Mouse (Mus musculus): ENCODE results near the gene Cks1brt. TPM values are rescaled to one million over a fixed set of nuclear protein-coding genes. Genes with fewer than 3 reads are reported as not detected.
"Not testable (repeated sequence)": the region's sequence is repeated elsewhere in the genome, so short reads cannot be mapped to it uniquely, and the experiment has no call there.

Gene Cks1brt
- total and polyA plus RNA-seq, 3 experiments, result not detected

- TF ChIP-seq TCF12 (IDR thresholded peaks at IDR 0.05; ENCODE audit: low read depth, low read length), result peak; percentile 51; the same call in 1 of the 2 replicates
- no peak for TF ChIP-seq ZC3H11A (IDR thresholded peaks at IDR 0.05; ENCODE audit: low read depth, low read length)
- TF ChIP-seq RCOR1 (conservative IDR thresholded peaks at IDR 0.05; ENCODE audit: low read depth, low read length), result no peak
- no peak for TF ChIP-seq ETS1 (conservative IDR thresholded peaks at IDR 0.05; ENCODE audit: low read depth, low read length)
- TF ChIP-seq MAZ (IDR thresholded peaks at IDR 0.05; ENCODE audit: low read depth, low read length), result no peak
These were observed 32.4 kb upstream of the Cks1brt start (continued) for GRCm38 (mm10) chr8:85119052-85119981.

DNA sequence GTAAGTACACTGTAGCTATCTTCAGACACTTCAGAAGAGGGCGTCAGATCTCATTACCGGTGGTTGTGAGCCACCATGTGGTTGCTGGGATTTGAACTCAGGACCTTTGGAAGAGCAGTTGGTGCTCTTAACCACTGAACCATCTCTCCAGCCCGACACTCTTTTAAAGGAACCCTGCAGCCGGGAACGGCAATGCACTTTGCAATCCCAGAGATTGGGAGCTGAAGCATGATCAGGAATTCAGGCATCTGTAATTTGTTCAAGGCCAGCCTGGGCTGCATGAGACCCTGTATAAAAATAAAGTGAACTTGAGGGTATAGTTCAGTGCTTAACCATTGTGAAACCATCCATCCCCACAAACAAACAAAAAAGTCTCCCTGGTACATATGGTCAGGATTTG is 31.5 kb upstream of the Cks1brt start:
- H3K4me3 ChIP-seq (replicated peaks in 1 of 3; ENCODE audit: low read depth in 2 of 3, low read length in 2 of 3, poor library complexity in 1 of 3); in situ Hi-C loops (cut with MboI; ENCODE audit: low pct_ligation_motif_present, low pct_unique_long_range_greater_than_20kb, low sequenced_read_pairs); H3K9me3 ChIP-seq (replicated peaks; ENCODE audit: low read length); H3K36me3 ChIP-seq (replicated peaks in 1 of 2; ENCODE audit: control insufficient read depth in 1 of 2, insufficient read depth in 1 of 2, low read length in 1 of 2); H3K79me2 ChIP-seq (replicated peaks; ENCODE audit: control insufficient read depth, extremely low read depth, insufficient read depth, poor library complexity, severe bottlenecking); H3K9ac ChIP-seq (ENCODE audit: insufficient read depth, low read depth); H3K27ac ChIP-seq (ENCODE audit: insufficient read depth, low read depth); H3K4me2 ChIP-seq (ENCODE audit: insufficient read depth, low read depth, poor library complexity, severe bottlenecking); H3K27me3 ChIP-seq (replicated peaks); DNase-seq (ENCODE audit: extremely low read depth); dilution Hi-C loops (cut with MboI; ENCODE audit: extremely low pct_ligation_motif_present, extremely low pct_unique_long_range_greater_than_20kb, low sequenced_read_pairs): not testable (repeated sequence)
- H3K4me1 ChIP-seq (ENCODE audit: control insufficient read depth in 1 of 2, insufficient read depth in 2 of 2), result peaks cover 0 to 11% of the 10 kb centered on the region in 2 experiments; a peak in 2 of 4 replicates

- in situ Hi-C loops (cut with MboI; ENCODE audit: low pct_ligation_motif_present, low pct_unique_long_range_greater_than_20kb, low sequenced_read_pairs) (no loop called here), dilution Hi-C loops (cut with MboI; ENCODE audit: extremely low pct_ligation_motif_present, extremely low pct_unique_long_range_greater_than_20kb, low sequenced_read_pairs) (no loop called here)
- peaks cover 0 to 6% of the 10 kb centered on the region in 2 experiments; a peak in 2 of 4 replicates for H3K4me1 ChIP-seq (ENCODE audit: control insufficient read depth in 1 of 2, insufficient read depth in 2 of 2)
- no peaks in the 10 kb centered on the region for H3K79me2 ChIP-seq (replicated peaks; ENCODE audit: control insufficient read depth, extremely low read depth, insufficient read depth, poor library complexity, severe bottlenecking)
- H3K4me3 ChIP-seq (replicated peaks in 1 of 3; ENCODE audit: low read depth in 2 of 3, low read length in 2 of 3, poor library complexity in 1 of 3), result no peak within 1 kb of the TSS
- H3K27ac ChIP-seq (ENCODE audit: insufficient read depth, low read depth), result no peak within 1 kb of the TSS
- TF ChIP-seq POLR2AphosphoS2 (IDR thresholded peaks at IDR 0.05; ENCODE audit: low read depth, low read length) (no peak), CHD2 (IDR thresholded peaks at IDR 0.05; ENCODE audit: low read length) (no peak), JUND (conservative IDR thresholded peaks at IDR 0.05; ENCODE audit: low read depth, low read length) (no peak), MAX (IDR thresholded peaks at IDR 0.05; ENCODE audit: low read length) (no peak), ZNF384 (IDR thresholded peaks at IDR 0.05; ENCODE audit: low read depth, low read length) (no peak), RCOR1 (conservative IDR thresholded peaks at IDR 0.05; ENCODE audit: low read depth, low read length) (no peak), RAD21 (IDR thresholded peaks at IDR 0.05; ENCODE audit: low read depth, low read length) (no peak), ZC3H11A (IDR thresholded peaks at IDR 0.05; ENCODE audit: low read depth, low read length) (no peak), KAT2A (IDR thresholded peaks at IDR 0.05; ENCODE audit: insufficient replicate concordance, low read length) (no peak), UBTF (IDR thresholded peaks at IDR 0.05; ENCODE audit: low read depth, low read length) (no peak), MYC (IDR thresholded peaks at IDR 0.05; ENCODE audit: low read depth, low read length) (no peak), NRF1 (IDR thresholded peaks at IDR 0.05; ENCODE audit: low read depth, low read length) (no peak), ELF1 (IDR thresholded peaks at IDR 0.05; ENCODE audit: low read depth, low read length) (no peak), TCF12 (IDR thresholded peaks at IDR 0.05; ENCODE audit: low read depth, low read length) (no peak), GABPA (IDR thresholded peaks at IDR 0.05; ENCODE audit: insufficient replicate concordance, low read depth, low read length) (no peak), NELFE (IDR thresholded peaks at IDR 0.05; ENCODE audit: low read depth, low read length) (no peak)
- H3K4me2 ChIP-seq (ENCODE audit: insufficient read depth, low read depth, poor library complexity, severe bottlenecking), result no peak within 1 kb of the TSS
- H3K27me3 ChIP-seq (replicated peaks), result peaks cover 3% of the 10 kb centered on the region
- DNase-seq (ENCODE audit: extremely low read depth), result no peak
- H3K36me3 ChIP-seq (replicated peaks in 1 of 2; ENCODE audit: control insufficient read depth in 1 of 2, insufficient read depth in 1 of 2, low read length in 1 of 2), result no peaks in the 10 kb centered on the region
- H3K9ac ChIP-seq (ENCODE audit: insufficient read depth, low read depth), result no peak within 1 kb of the TSS
- H3K9me3 ChIP-seq (replicated peaks; ENCODE audit: low read length), result no peaks in the 10 kb centered on the region
These were observed 28.7 kb upstream of the Cks1brt start, which contains the start of gene Zfp791 for GRCm38 (mm10) chr8:85122995-85123394. Gene Zfp791 (minus strand): TSS chr8:85123095.

Data from CH12.LX (cell line).